Comparison of ENCODE assay signal across 7 mouse cellular contexts in genomic region chr2:32423481-32424331, GRCm38 (mm10). TPM values are rescaled to one million over a fixed set of nuclear protein-coding genes. Genes with fewer than 3 reads are reported as not detected.
DNase-seq lines count a peak whose midpoint lies in the region; ATAC-seq and TF ChIP-seq lines count a peak whose summit lies in the region.

No protein-coding gene starts in this region.

- ATAC-seq in G1E (ENCODE audit: extremely low read depth, insufficient number of reproducible peaks, low FRiP score, poor library complexity, severe bottlenecking) = peak; percentile 91
- peak; percentile 87 for ATAC-seq in embryonic facial prominence, embryonic 11.5 days (replicated peaks; ENCODE audit: insufficient number of reproducible peaks, low FRiP score, low TSS enrichment, low read depth)
- peak; percentile 91 for ATAC-seq in lung, embryonic 15.5 days (ENCODE audit: borderline replicate concordance, extremely low read depth, low FRiP score, low TSS enrichment)
- ATAC-seq in neutrophil, adult 5-6 weeks (ENCODE audit: extremely low read depth, insufficient number of reproducible peaks, low FRiP score, poor library complexity, severe bottlenecking) = peak; percentile 22; the same call in 1 of the 2 replicates

- no peak overlapping the region; the same call in 1 of the 2 replicates for H3K27ac ChIP-seq in embryonic facial prominence, embryonic 11.5 days (replicated peaks; ENCODE audit: low read depth, low read length)
- peak overlapping the region; percentile 84 for H3K27ac ChIP-seq in heart, embryonic 10.5 days
- peak overlapping the region; percentile 93 for H3K27ac ChIP-seq in kidney, adult 2 months (ENCODE audit: insufficient read depth, low read depth, low read length)
- H3K27ac ChIP-seq in lung, embryonic 15.5 days = peak overlapping the region; percentile 97

- no peak for TF ChIP-seq CTCF in G1E (IDR thresholded peaks at IDR 0.05; ENCODE audit: low read depth, low read length)
- TF ChIP-seq CTCF in kidney, adult 2 months (conservative IDR thresholded peaks at IDR 0.05; ENCODE audit: insufficient read depth, insufficient read length, low read depth, low read length) = peak; percentile 6; the same call in 1 of the 2 replicates

- H3K4me2 ChIP-seq in embryonic facial prominence, embryonic 11.5 days (ENCODE audit: low read depth, low read length) = peak overlapping the region; percentile 48
- peak overlapping the region; percentile 77 for H3K4me2 ChIP-seq in lung, embryonic 15.5 days

- peaks cover 42% of the 10 kb centered on the region for H3K4me1 ChIP-seq in G1E (ENCODE audit: insufficient read depth, low read depth, low read length)
- peaks cover 7% of the 10 kb centered on the region; the same call in 1 of the 2 replicates for H3K4me1 ChIP-seq in embryonic facial prominence, embryonic 11.5 days (ENCODE audit: control insufficient read depth, insufficient read depth, low read length)
- H3K4me1 ChIP-seq in heart, embryonic 10.5 days = peaks cover 61% of the 10 kb centered on the region
- H3K4me1 ChIP-seq in kidney, adult 2 months (ENCODE audit: control insufficient read depth, insufficient read depth, low read length) = peaks cover 32% of the 10 kb centered on the region
- H3K4me1 ChIP-seq in lung, embryonic 15.5 days = peaks cover 43% of the 10 kb centered on the region

- peaks cover 47% of the 10 kb centered on the region for H3K36me3 ChIP-seq in G1E (replicated peaks)
- peaks cover 3% of the 10 kb centered on the region; the same call in 1 of the 2 replicates for H3K36me3 ChIP-seq in embryonic facial prominence, embryonic 11.5 days (replicated peaks; ENCODE audit: control insufficient read depth, insufficient read depth, low read depth, low read length)
- H3K36me3 ChIP-seq in heart, embryonic 10.5 days = peaks cover 29% of the 10 kb centered on the region
- peaks cover 2% of the 10 kb centered on the region; the same call in 1 of the 2 replicates for H3K36me3 ChIP-seq in kidney, adult 2 months (ENCODE audit: control insufficient read depth, insufficient read depth, low read length)
- H3K36me3 ChIP-seq in lung, embryonic 15.5 days = peaks cover 23% of the 10 kb centered on the region

- H3K9me3 ChIP-seq in G1E (replicated peaks) = no peaks in the 10 kb centered on the region
- H3K9me3 ChIP-seq in embryonic facial prominence, embryonic 11.5 days (replicated peaks; ENCODE audit: control insufficient read depth, low read length) = no peaks in the 10 kb centered on the region
- H3K9me3 ChIP-seq in heart, embryonic 10.5 days = no peaks in the 10 kb centered on the region
- H3K9me3 ChIP-seq in lung, embryonic 15.5 days = no peaks in the 10 kb centered on the region

- peak overlapping the region; percentile 65; the same call in 1 of the 2 replicates for H3K4me3 ChIP-seq in G1E (ENCODE audit: low read depth, low read length)
- peak overlapping the region; percentile 19 for H3K4me3 ChIP-seq in embryonic facial prominence, embryonic 11.5 days (ENCODE audit: low read depth, low read length)
- peak overlapping the region; percentile 63 for H3K4me3 ChIP-seq in heart, embryonic 10.5 days
- peak overlapping the region; percentile 63 for H3K4me3 ChIP-seq in kidney, adult 2 months (ENCODE audit: insufficient read depth, low read depth, low read length)
- H3K4me3 ChIP-seq in lung, embryonic 15.5 days = peak overlapping the region; percentile 39

- WGBS in embryonic facial prominence, embryonic 11.5 days = 2% methylated on average over 14 of the region's 14 CpGs
- WGBS in heart, embryonic 10.5 days = 1% methylated on average over 14 of the region's 14 CpGs
- 3% methylated on average over 14 of the region's 14 CpGs for WGBS in kidney, adult 2 months
- 2% methylated on average over 14 of the region's 14 CpGs for WGBS in lung, embryonic 15.5 days

- H3K9ac ChIP-seq in embryonic facial prominence, embryonic 11.5 days (replicated peaks; ENCODE audit: low read length) = peak overlapping the region; percentile 30; the same call in 1 of the 2 replicates
- peak overlapping the region; percentile 18; the same call in 1 of the 2 replicates for H3K9ac ChIP-seq in lung, embryonic 15.5 days

- H3K27me3 ChIP-seq in G1E (ENCODE audit: insufficient read depth, low read length) = no peaks in the 10 kb centered on the region
- H3K27me3 ChIP-seq in embryonic facial prominence, embryonic 11.5 days (ENCODE audit: control insufficient read depth, insufficient read depth, low read length) = no peaks in the 10 kb centered on the region
- H3K27me3 ChIP-seq in heart, embryonic 10.5 days (ENCODE audit: insufficient read depth, poor library complexity, severe bottlenecking) = no peaks in the 10 kb centered on the region
- H3K27me3 ChIP-seq in kidney, adult 2 months (replicated peaks; ENCODE audit: control insufficient read depth, insufficient read depth, low read length) = no peaks in the 10 kb centered on the region
- H3K27me3 ChIP-seq in lung, embryonic 15.5 days = no peaks in the 10 kb centered on the region

- DNase-seq in G1E (ENCODE audit: low spot score) = peak; percentile 71
- peak; percentile 87 to 94 for DNase-seq in adrenal gland, adult (ENCODE audit: inconsistent age in 2 of 2, low spot score in 1 of 2)
- DNase-seq in embryonic facial prominence, embryonic 11.5 days (ENCODE audit: low spot score) = peak; percentile 94
- DNase-seq in heart, embryonic 10.5 days (ENCODE audit: low spot score) = peak; percentile 93
- DNase-seq in kidney, adult 2 months = peak; percentile 96

- TF ChIP-seq POLR2A in kidney, adult 2 months (IDR thresholded peaks at IDR 0.05; ENCODE audit: low read depth, low read length) = peak; percentile 92

RNA-seq across cellular contexts. Expression of gene Naif1, which starts 26.6 kb away (rescaled TPM):
- total RNA-seq in G1E (2014; fragmentation: Nextera tagmentation) (3.9 and 4.2 TPM in 2 replicates), G1E (2017) (3.8 and 4.0 TPM in 2 replicates)
- polyA plus RNA-seq in G1E (2012) = 6.9 and 8.1 TPM in 2 replicates
- polyA plus RNA-seq in embryonic facial prominence, embryonic 11.5 days (2014; fragmentation: Nextera tagmentation; extraction: Ambion mirVana) = 5.0 and 6.0 TPM in 2 replicates
- polyA plus RNA-seq in heart, embryonic 10.5 days (2016; fragmentation: Nextera tagmentation; extraction: Ambion mirVana) = 5.4 and 5.5 TPM in 2 replicates
- polyA plus RNA-seq in kidney, adult 2 months (2012; rRNA removed) = 4.8 and 5.2 TPM in 2 replicates
- 6.6 and 7.1 TPM in 2 replicates for polyA plus RNA-seq in lung, embryonic 15.5 days (2015; fragmentation: Nextera tagmentation; extraction: Ambion mirVana)
- 6.1 and 6.4 TPM in 2 replicates for total RNA-seq in neutrophil, adult 5-6 weeks (2017)

RNA-seq across cellular contexts. Expression of gene Slc25a25, which starts 27.5 kb away (rescaled TPM):
- total RNA-seq in G1E (2014; fragmentation: Nextera tagmentation) (5.1 and 25.4 TPM in 2 replicates), G1E (2017) (6.8 and 8.0 TPM in 2 replicates)
- 6.5 and 6.9 TPM in 2 replicates for polyA plus RNA-seq in G1E (2012)
- 20.6 and 21.7 TPM in 2 replicates for polyA plus RNA-seq in embryonic facial prominence, embryonic 11.5 days (2014; fragmentation: Nextera tagmentation; extraction: Ambion mirVana)
- polyA plus RNA-seq in heart, embryonic 10.5 days (2016; fragmentation: Nextera tagmentation; extraction: Ambion mirVana) = 17.0 and 17.3 TPM in 2 replicates
- polyA plus RNA-seq in kidney, adult 2 months (2012; rRNA removed) = 25.3 and 30.6 TPM in 2 replicates
- 19.6 and 21.5 TPM in 2 replicates for polyA plus RNA-seq in lung, embryonic 15.5 days (2015; fragmentation: Nextera tagmentation; extraction: Ambion mirVana)
- 15.2 and 17.8 TPM in 2 replicates for total RNA-seq in neutrophil, adult 5-6 weeks (2017)

RNA-seq across cellular contexts. Expression of gene Ptges2, which starts 28.0 kb away (rescaled TPM):
- total RNA-seq in G1E (2014; fragmentation: Nextera tagmentation) (13.8 and 21.5 TPM in 2 replicates), G1E (2017) (11.5 and 12.4 TPM in 2 replicates)
- polyA plus RNA-seq in G1E (2012) = 6.8 and 7.0 TPM in 2 replicates
- 31.7 and 33.0 TPM in 2 replicates for polyA plus RNA-seq in embryonic facial prominence, embryonic 11.5 days (2014; fragmentation: Nextera tagmentation; extraction: Ambion mirVana)
- polyA plus RNA-seq in heart, embryonic 10.5 days (2016; fragmentation: Nextera tagmentation; extraction: Ambion mirVana) = 34.4 and 46.6 TPM in 2 replicates
- polyA plus RNA-seq in kidney, adult 2 months (2012; rRNA removed) = 69.7 and 80.6 TPM in 2 replicates
- 22.6 and 25.4 TPM in 2 replicates for polyA plus RNA-seq in lung, embryonic 15.5 days (2015; fragmentation: Nextera tagmentation; extraction: Ambion mirVana)
- 2.9 and 4.1 TPM in 2 replicates for total RNA-seq in neutrophil, adult 5-6 weeks (2017)

RNA-seq across cellular contexts. Expression of gene Lcn2, which starts 35.7 kb away (rescaled TPM):
- not detected in 2 replicates for total RNA-seq in G1E (2014; fragmentation: Nextera tagmentation)
- total RNA-seq in G1E (2017) = not detected in 2 replicates
- 0.05 TPM in 1 of 2 replicates, not detected in the other for polyA plus RNA-seq in G1E (2012)
- 0.95 and 1.2 TPM in 2 replicates for polyA plus RNA-seq in embryonic facial prominence, embryonic 11.5 days (2014; fragmentation: Nextera tagmentation; extraction: Ambion mirVana)
- not detected in 2 replicates for polyA plus RNA-seq in heart, embryonic 10.5 days (2016; fragmentation: Nextera tagmentation; extraction: Ambion mirVana)
- 8.0 and 9.4 TPM in 2 replicates for polyA plus RNA-seq in kidney, adult 2 months (2012; rRNA removed)
- polyA plus RNA-seq in lung, embryonic 15.5 days (2015; fragmentation: Nextera tagmentation; extraction: Ambion mirVana) = 2.2 TPM in 2 replicates
- 246 and 252 TPM in 2 replicates for total RNA-seq in neutrophil, adult 5-6 weeks (2017)

RNA-seq across cellular contexts. Expression of gene 1110008P14Rik, which starts 42.0 kb away (rescaled TPM):
- total RNA-seq in G1E (2014; fragmentation: Nextera tagmentation) (61.4 and 63.6 TPM in 2 replicates), G1E (2017) (26.5 and 33.0 TPM in 2 replicates)
- polyA plus RNA-seq in G1E (2012) = 61.9 and 82.0 TPM in 2 replicates
- polyA plus RNA-seq in embryonic facial prominence, embryonic 11.5 days (2014; fragmentation: Nextera tagmentation; extraction: Ambion mirVana) = 41.3 and 41.5 TPM in 2 replicates
- 41.2 and 50.5 TPM in 2 replicates for polyA plus RNA-seq in heart, embryonic 10.5 days (2016; fragmentation: Nextera tagmentation; extraction: Ambion mirVana)
- 182 and 215 TPM in 2 replicates for polyA plus RNA-seq in kidney, adult 2 months (2012; rRNA removed)
- polyA plus RNA-seq in lung, embryonic 15.5 days (2015; fragmentation: Nextera tagmentation; extraction: Ambion mirVana) = 32.3 and 33.5 TPM in 2 replicates
- total RNA-seq in neutrophil, adult 5-6 weeks (2017) = 31.8 and 39.5 TPM in 2 replicates

Comparison
In these comparisons a context has a peak if more than half of its experiments do, and no peak if none do; other contexts are left out.
1. ATAC-seq: peak in every context shown above with its lines; median percentile 91 in G1E; 91 in lung, embryonic 15.5 days; 87 in embryonic facial prominence, embryonic 11.5 days; 22 in neutrophil, adult 5-6 weeks.